Mouse (Mus musculus): ENCODE data around the gene Gm14692.
"Not testable (repeated sequence)": the region's sequence is repeated elsewhere in the genome, so short reads cannot be mapped to it uniquely, and the experiment has no call there.

The Gm14692 gene

DNA sequence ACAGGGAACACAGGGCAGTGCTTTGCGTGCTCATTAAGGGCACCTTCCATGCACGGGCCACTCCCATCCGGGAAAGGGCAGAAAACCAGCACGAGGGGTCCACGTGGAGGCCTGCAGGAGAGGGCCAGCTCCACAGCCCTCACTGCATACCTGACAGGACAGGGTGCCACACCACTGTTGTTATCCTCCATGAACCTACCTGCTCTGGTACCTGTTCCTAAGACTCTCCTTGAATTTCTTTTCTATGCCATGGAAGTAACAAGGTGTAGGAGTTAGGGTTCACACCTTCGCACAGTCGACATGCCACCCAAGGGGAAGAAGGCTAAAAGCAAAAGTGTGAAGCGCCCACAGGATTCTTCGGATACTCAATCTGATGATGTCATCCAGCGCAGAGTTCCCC lies at the start of gene Gm14692:
TSS of gene Gm14692 (plus strand) at position 301 of the 400 bp plus-strand sequence.
- not testable (repeated sequence) for DNase-seq

DNA sequence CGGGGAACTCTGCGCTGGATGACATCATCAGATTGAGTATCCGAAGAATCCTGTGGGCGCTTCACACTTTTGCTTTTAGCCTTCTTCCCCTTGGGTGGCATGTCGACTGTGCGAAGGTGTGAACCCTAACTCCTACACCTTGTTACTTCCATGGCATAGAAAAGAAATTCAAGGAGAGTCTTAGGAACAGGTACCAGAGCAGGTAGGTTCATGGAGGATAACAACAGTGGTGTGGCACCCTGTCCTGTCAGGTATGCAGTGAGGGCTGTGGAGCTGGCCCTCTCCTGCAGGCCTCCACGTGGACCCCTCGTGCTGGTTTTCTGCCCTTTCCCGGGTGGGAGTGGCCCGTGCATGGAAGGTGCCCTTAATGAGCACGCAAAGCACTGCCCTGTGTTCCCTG lies 2.0 kb upstream of the Gm14692 start, which contains the start of gene Gm1140:
TSS of gene Gm1140 (minus strand) at position 101 of the 400 bp plus-strand sequence.
- not testable (repeated sequence) for DNase-seq

Measured in kidney, postnatal 14 days (tissue).